Mouse (Mus musculus): ENCODE measurements around the gene Rab40c.

DNA sequence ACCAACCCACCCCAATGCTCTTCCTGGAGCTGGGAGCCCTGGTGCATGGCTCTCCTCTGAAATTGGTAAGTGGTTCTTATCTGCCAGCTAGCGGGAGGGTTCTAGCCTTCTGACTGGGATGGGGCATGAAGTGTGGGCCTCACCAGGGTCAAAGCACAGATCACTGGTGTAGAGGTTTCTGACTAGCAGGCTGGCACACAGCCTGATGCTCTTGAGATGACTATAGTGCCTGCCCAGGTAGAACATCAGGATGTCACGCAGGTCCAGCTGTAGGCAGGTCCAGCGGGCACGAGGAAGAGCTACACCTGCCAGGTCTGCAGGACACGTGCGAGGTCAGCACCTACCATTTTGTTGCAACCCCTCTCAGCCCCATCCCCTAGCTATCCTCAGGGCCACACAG is 59.3 kb downstream of the Rab40c start:
- TF ChIP-seq CTCF (IDR thresholded peaks at IDR 0.05; ENCODE audit: low read depth) (no peak), EP300 (IDR thresholded peaks at IDR 0.05; ENCODE audit: low read depth) (no peak)
